Mouse (Mus musculus) MEL (cell line): ENCODE data around the gene Man2a2. TPM values are rescaled to one million over a fixed set of nuclear protein-coding genes. Genes with fewer than 3 reads are reported as not detected.

Experiments
- DNase-seq: peaks from one replicate; pipeline ENCODE4 v3.0.0; 2011; ENCODE audit warnings: low read depth, low spot score
- H3K27ac ChIP-seq: 2 replicates; pipeline ENCODE4 v1.5.1; 2012; ENCODE audit warnings: low read depth, mild to moderate bottlenecking, control low read depth, low read length, moderate library complexity; ENCODE audit not compliant: control insufficient read depth
- H3K27me3 ChIP-seq, 2 experiments: fragments of 150-350 bp in 1 of 2; sonication (generic) in 1 of 2; 2 replicates each; pipeline ENCODE4 v1.6.1; 2012; ENCODE audit warnings: low read length in 2 of 2, mild to moderate bottlenecking in 2 of 2, improper control_type of control experiment in 1 of 2, moderate library complexity in 1 of 2; ENCODE audit not compliant: insufficient read depth in 2 of 2, control insufficient read depth in 1 of 2
- H3K36me3 ChIP-seq, 2 experiments: 2 replicates each; pipeline ENCODE4 v1.6.1; 2012 to 2014; ENCODE audit warnings: low read length in 2 of 2, improper control_type of control experiment in 1 of 2, inconsistent platforms in 1 of 2, mild to moderate bottlenecking in 1 of 2; ENCODE audit not compliant: insufficient read depth in 2 of 2, control insufficient read depth in 1 of 2
- H3K4me1 ChIP-seq, 2 experiments: fragments of 150-350 bp in 1 of 2; sonication (generic) in 1 of 2; 2 replicates each; pipeline ENCODE4 v1.6.1; 2012; ENCODE audit warnings: low read length in 2 of 2, improper control_type of control experiment in 1 of 2, mild to moderate bottlenecking in 1 of 2; ENCODE audit not compliant: insufficient read depth in 2 of 2, control insufficient read depth in 1 of 2
- H3K4me3 ChIP-seq, 2 experiments: fragments of 150-350 bp in 1 of 2; sonication (generic) in 1 of 2; 2 replicates each; pipeline ENCODE4 v1.5.1; 2012; ENCODE audit warnings: low read depth in 2 of 2, low read length in 2 of 2, mild to moderate bottlenecking in 2 of 2, moderate library complexity in 2 of 2, control low read depth in 1 of 2, improper control_type of control experiment in 1 of 2; ENCODE audit not compliant: control insufficient read depth in 1 of 2, insufficient read depth in 1 of 2
- H3K79me2 ChIP-seq: 2 replicates; pipeline ENCODE4 v1.6.1; 2012; ENCODE audit warnings: mild to moderate bottlenecking, low read length, moderate library complexity; ENCODE audit not compliant: control insufficient read depth, poor library complexity, insufficient read depth
- H3K9ac ChIP-seq: 2 replicates; pipeline ENCODE4 v1.6.1; 2012; ENCODE audit warnings: low read depth, mild to moderate bottlenecking, control low read depth, low read length, moderate library complexity; ENCODE audit not compliant: control insufficient read depth, poor library complexity, severe bottlenecking
- H3K9me3 ChIP-seq: fragments of 150-350 bp; sonication (generic); replicated peaks from 2 replicates; pipeline ENCODE4 v1.6.1; 2012; ENCODE audit warnings: mild to moderate bottlenecking, low read length, improper control_type of control experiment, moderate library complexity; ENCODE audit not compliant: insufficient read depth
- BHLHE40 ChIP-seq: IDR thresholded peaks from 2 replicates; pipeline ENCODE4 v1.6.1; 2012; ENCODE audit warnings: low read depth, mild to moderate bottlenecking, inconsistent platforms, low read length, improper control_type of control experiment, borderline replicate concordance
- CHD1 ChIP-seq: IDR thresholded peaks from 2 replicates; pipeline ENCODE4 v1.6.1; 2012; ENCODE audit warnings: low read depth, mild to moderate bottlenecking, inconsistent platforms, low read length, improper control_type of control experiment
- CTCF ChIP-seq, 3 experiments: IDR thresholded peaks in 2 of 3; conservative IDR thresholded peaks in 1 of 3; 2 replicates each; pipeline ENCODE4 v1.5.1; 2011 to 2012; ENCODE audit warnings: low read length in 3 of 3, low read depth in 2 of 3, mild to moderate bottlenecking in 2 of 3, improper control_type of control experiment in 1 of 3, inconsistent platforms in 1 of 3, mixed read lengths in 1 of 3, moderate library complexity in 1 of 3; ENCODE audit not compliant: control insufficient read depth in 1 of 3, insufficient read depth in 1 of 3, poor library complexity in 1 of 3, severe bottlenecking in 1 of 3
- ELF1 ChIP-seq: IDR thresholded peaks from 2 replicates; pipeline ENCODE4 v1.6.1; 2014; ENCODE audit warnings: low read depth, mild to moderate bottlenecking, inconsistent platforms, low read length, improper control_type of control experiment, moderate library complexity
- GABPA ChIP-seq: IDR thresholded peaks from 2 replicates; pipeline ENCODE4 v1.6.1; 2012; ENCODE audit warnings: low read depth, mild to moderate bottlenecking, inconsistent platforms, low read length, improper control_type of control experiment, moderate library complexity
- GATA1 ChIP-seq: IDR thresholded peaks from 2 replicates; pipeline ENCODE4 v1.6.1; 2011; ENCODE audit warnings: low read depth, low read length, improper control_type of control experiment
- JUND ChIP-seq: IDR thresholded peaks from 2 replicates; pipeline ENCODE4 v1.6.1; 2011; ENCODE audit warnings: low read depth, mild to moderate bottlenecking, improper control_type of control experiment, low read length
- MAZ ChIP-seq: IDR thresholded peaks from 2 replicates; pipeline ENCODE4 v1.6.1; 2012; ENCODE audit warnings: low read depth, mild to moderate bottlenecking, inconsistent platforms, low read length, improper control_type of control experiment
- MEF2A ChIP-seq: IDR thresholded peaks from 2 replicates; pipeline ENCODE4 v1.6.1; 2014; ENCODE audit warnings: low read depth, mild to moderate bottlenecking, inconsistent platforms, low read length, improper control_type of control experiment; ENCODE audit not compliant: poor library complexity, insufficient replicate concordance, severe bottlenecking; ENCODE audit errors: extremely low read depth
- NELFE ChIP-seq: IDR thresholded peaks from 2 replicates; pipeline ENCODE4 v1.6.1; 2011; ENCODE audit warnings: low read depth, low read length, improper control_type of control experiment
- POLR2A ChIP-seq, 2 experiments: IDR thresholded peaks; 2 replicates each; pipeline ENCODE4 v1.6.1; 2011 to 2012; ENCODE audit warnings: low read length in 2 of 2, mild to moderate bottlenecking in 2 of 2, control low read depth in 1 of 2, improper control_type of control experiment in 1 of 2, low read depth in 1 of 2, moderate library complexity in 1 of 2; ENCODE audit not compliant: control insufficient read depth in 1 of 2, insufficient read depth in 1 of 2, poor library complexity in 1 of 2
- POLR2AphosphoS5 ChIP-seq: IDR thresholded peaks from 2 replicates; pipeline ENCODE4 v1.6.1; 2012; ENCODE audit warnings: low read depth, borderline replicate concordance, mild to moderate bottlenecking, inconsistent platforms, low read length, moderate library complexity, mixed read lengths
- RAD21 ChIP-seq: IDR thresholded peaks from 2 replicates; pipeline ENCODE4 v1.6.1; 2011; ENCODE audit warnings: mild to moderate bottlenecking, low read depth, low read length, improper control_type of control experiment
- RCOR1 ChIP-seq: IDR thresholded peaks from 2 replicates; pipeline ENCODE4 v1.6.1; 2012; ENCODE audit warnings: low read depth, mild to moderate bottlenecking, inconsistent platforms, low read length, improper control_type of control experiment
- SIN3A ChIP-seq: IDR thresholded peaks from 2 replicates; pipeline ENCODE4 v1.6.1; 2012; ENCODE audit warnings: low read length, improper control_type of control experiment, inconsistent platforms
- SMC3 ChIP-seq: IDR thresholded peaks from 2 replicates; pipeline ENCODE4 v1.6.1; 2011; ENCODE audit warnings: low read depth, low read length, improper control_type of control experiment
- TCF12 ChIP-seq: IDR thresholded peaks from 2 replicates; pipeline ENCODE4 v1.6.1; 2014; ENCODE audit warnings: low read depth, mild to moderate bottlenecking, inconsistent platforms, low read length, improper control_type of control experiment, moderate library complexity
- USF2 ChIP-seq, 2 experiments: IDR thresholded peaks; 2 replicates each; pipeline ENCODE4 v1.6.1; 2011 to 2012; ENCODE audit warnings: improper control_type of control experiment in 2 of 2, low read length in 2 of 2, borderline replicate concordance in 1 of 2, inconsistent platforms in 1 of 2, low read depth in 1 of 2, mild to moderate bottlenecking in 1 of 2; ENCODE audit not compliant: insufficient read depth in 1 of 2
- ZC3H11A ChIP-seq: IDR thresholded peaks from 2 replicates; pipeline ENCODE4 v1.6.1; 2012; ENCODE audit warnings: low read depth, mild to moderate bottlenecking, inconsistent platforms, low read length, improper control_type of control experiment
- ZNF384 ChIP-seq: IDR thresholded peaks from 2 replicates; pipeline ENCODE4 v1.6.1; 2012; ENCODE audit warnings: low read depth, mild to moderate bottlenecking, inconsistent platforms, low read length, improper control_type of control experiment
- polyA plus RNA-seq, 2 experiments: library from polyadenylated mRNA; stranded (reverse) in 1 of 2; unstranded in 1 of 2; fragments of >175 nt in 1 of 2; fragments of >200 nt in 1 of 2; gene quantifications; 2 replicates each; pipeline versions ENCODE4 v1.2.1 to v1.2.4; 2012; ENCODE audit warnings: low replicate concordance in 2 of 2, low read depth in 1 of 2; ENCODE audit not compliant: insufficient read length in 2 of 2, insufficient read depth in 1 of 2, missing spikeins in 1 of 2
- total RNA-seq: library from RNA; depleted of rRNA; stranded (reverse); fragments of 300-350 nt; gene quantifications from 2 replicates; pipeline ENCODE4 v1.2.3, GENCODE M21; 2012

Gene Man2a2
- total and polyA plus RNA-seq, 3 experiments: 19.2 to 38.6 TPM; not detected in 1

DNA sequence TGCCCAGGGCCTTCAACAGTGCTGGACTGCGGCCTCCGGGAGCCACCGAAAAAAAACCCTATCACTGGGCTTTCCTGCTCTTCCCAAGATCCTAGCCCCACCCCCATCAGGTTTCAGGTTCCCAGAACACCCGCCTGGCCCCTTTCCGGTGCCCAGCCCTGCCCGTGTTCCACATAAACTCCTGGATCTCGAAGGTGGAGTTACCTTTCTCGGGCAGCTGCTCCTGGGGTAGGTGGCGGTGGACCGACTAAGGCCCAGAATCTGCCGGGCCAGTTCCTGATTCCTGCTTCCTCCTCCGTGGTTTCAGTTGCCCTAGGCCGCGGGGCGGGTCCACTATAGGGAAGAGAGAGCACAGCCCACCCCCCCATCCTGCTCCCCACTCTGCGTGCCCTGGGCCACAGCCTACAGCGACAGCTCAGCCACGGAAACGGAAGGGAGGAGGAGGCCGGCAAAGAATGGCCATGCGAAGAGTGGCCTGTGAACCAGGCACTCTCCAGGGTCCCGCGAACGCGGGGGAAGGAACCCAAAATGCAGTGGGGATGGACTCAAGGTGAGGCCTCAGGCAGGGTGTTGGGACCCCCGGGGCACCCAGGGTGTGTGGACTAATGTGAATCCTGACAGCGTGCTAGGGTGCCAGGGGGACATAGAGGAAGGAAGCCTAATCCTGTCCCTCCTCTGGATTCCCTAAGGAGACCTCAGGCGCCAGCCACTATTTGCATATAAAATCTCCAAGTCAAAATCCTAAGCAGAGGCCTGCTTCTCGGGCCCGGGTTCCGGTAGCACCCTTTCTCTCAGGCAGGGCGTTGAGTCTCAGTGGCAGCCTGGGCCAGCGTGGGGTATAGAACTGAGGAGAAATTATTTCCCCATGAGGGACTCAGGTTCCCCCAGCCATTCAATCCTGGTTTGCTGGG lies 16.7 kb upstream of the Man2a2 start, which contains the start of gene Fes:
Gene Fes, minus strand, starts transcription at position 314 of the 911 bp plus-strand sequence.
- Histone ChIP-seq H3K27ac (no peak within 1 kb of the TSS; the same call in 1 of the 2 replicates), H3K9ac (peak within 1 kb of the TSS; percentile 71), H3K36me3 (no peaks in the 10 kb centered on the region; a peak in 1 of 4 replicates), H3K79me2 (no peaks in the 10 kb centered on the region), H3K4me1 (peaks cover 2 to 8% of the 10 kb centered on the region in 2 experiments; a peak in 2 of 4 replicates), H3K9me3 (no peaks in the 10 kb centered on the region), H3K27me3 (no peaks in the 10 kb centered on the region), H3K4me3 (peak within 1 kb of the TSS; percentile 20 to 45)
- no peak for TF ChIP-seq CTCF (IDR thresholded peaks at IDR 0.05 in 2 of 3, conservative IDR thresholded peaks at IDR 0.05 in 1 of 3; ENCODE audit: control insufficient read depth in 1 of 3, insufficient read depth in 1 of 3, low read depth in 2 of 3, low read length in 3 of 3, poor library complexity in 1 of 3, severe bottlenecking in 1 of 3)
- TF ChIP-seq RCOR1: 0 out of 2 replicates have a peak, but pooled peaks have one; percentile 7
- TF ChIP-seq USF2 (IDR thresholded peaks at IDR 0.05; ENCODE audit: borderline replicate concordance in 1 of 2, insufficient read depth in 1 of 2, low read depth in 1 of 2, low read length in 2 of 2): no peak
- 0 out of 2 replicates have a peak, but pooled peaks have one; percentile 22 for TF ChIP-seq ELF1
- TF ChIP-seq POLR2A (IDR thresholded peaks at IDR 0.05; ENCODE audit: control insufficient read depth in 1 of 2, insufficient read depth in 1 of 2, low read depth in 1 of 2, low read length in 2 of 2, poor library complexity in 1 of 2): peak in 1 of 2 experiments; percentile 17; a peak in 1 of 4 replicates
- peak; percentile 44 for DNase-seq

DNA sequence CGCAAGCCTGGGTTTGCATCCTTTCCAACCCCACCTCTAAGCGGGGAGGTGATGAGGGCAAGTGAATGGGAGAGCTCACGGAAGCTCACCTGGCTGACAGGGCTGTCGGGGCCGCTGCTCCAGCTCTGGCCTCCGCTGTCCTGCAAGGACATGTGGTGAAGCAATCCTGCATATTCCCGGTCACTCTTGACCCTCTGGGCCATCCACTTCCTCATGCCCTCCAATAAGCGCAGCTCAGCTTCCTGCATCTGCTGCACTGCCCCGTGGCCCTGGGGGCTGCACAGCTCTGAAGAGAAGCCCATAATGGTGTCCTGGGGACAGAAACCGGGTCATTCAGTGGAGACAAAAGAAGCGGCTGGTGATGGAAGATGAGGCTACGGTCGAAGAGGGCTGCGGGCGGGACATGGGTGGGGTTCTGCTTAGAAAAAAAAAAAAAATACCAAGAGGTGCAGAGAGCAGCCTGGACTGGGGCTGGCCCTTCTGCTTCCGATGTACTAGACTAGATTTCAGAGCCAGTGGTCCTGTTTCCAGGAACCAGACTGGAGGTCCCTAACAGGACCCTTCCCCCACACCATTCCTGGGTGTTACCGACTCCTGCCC lies 16.0 kb upstream of the Man2a2 start:
- Histone ChIP-seq H3K9ac (peak overlapping the region; percentile 71), H3K27me3 (no peaks in the 10 kb centered on the region), H3K4me1 (peaks cover 2 to 8% of the 10 kb centered on the region in 2 experiments; a peak in 2 of 4 replicates), H3K4me3 (peak overlapping the region; percentile 20 to 45), H3K79me2 (no peaks in the 10 kb centered on the region), H3K27ac (no peak overlapping the region), H3K9me3 (no peaks in the 10 kb centered on the region), H3K36me3 (no peaks in the 10 kb centered on the region)
- DNase-seq: peak; percentile 32
- no peak for TF ChIP-seq GATA1
- TF ChIP-seq ZNF384: peak; percentile 61

GRCm38 (mm10) chr7:80386235-80386930 lies 15.2 kb upstream of the Man2a2 start:
- Histone ChIP-seq H3K4me1 (peaks cover 2 to 8% of the 10 kb centered on the region in 2 experiments; a peak in 2 of 4 replicates), H3K9ac (peak overlapping the region; percentile 71), H3K4me3 (peak overlapping the region; percentile 20 to 45), H3K9me3 (no peaks in the 10 kb centered on the region), H3K79me2 (no peaks in the 10 kb centered on the region), H3K36me3 (no peaks in the 10 kb centered on the region), H3K27me3 (no peaks in the 10 kb centered on the region), H3K27ac (no peak overlapping the region)
- peak; percentile 91 for DNase-seq
- TF ChIP-seq NELFE: no peak
- no peak for TF ChIP-seq CHD1
- peak; percentile 97 for TF ChIP-seq SMC3
- TF ChIP-seq POLR2AphosphoS5: no peak
- TF ChIP-seq SIN3A: peak; percentile 84
- TF ChIP-seq ZC3H11A: peak; percentile 98
- TF ChIP-seq RAD21: peak; percentile 100
- no peak for TF ChIP-seq GABPA
- TF ChIP-seq MAZ: peak; percentile 80; the same call in 1 of the 2 replicates
- 0 out of 2 replicates have a peak, but pooled peaks have one; percentile 31 for TF ChIP-seq BHLHE40
- TF ChIP-seq JUND: no peak
- TF ChIP-seq TCF12: 0 out of 2 replicates have a peak, but pooled peaks have one; percentile 9
- TF ChIP-seq ELF1: 0 out of 2 replicates have a peak, but pooled peaks have one; percentile 22
- TF ChIP-seq MEF2A: no peak
